Mouse (Mus musculus) midbrain, embryonic 12.5 days (tissue): ENCODE data around the gene Hnrnph2. TPM values are rescaled to one million over a fixed set of nuclear protein-coding genes. Genes with fewer than 3 reads are reported as not detected.

ENCODE experiments used
- ATAC-seq: fragments of 200-750 bp; cut with Nextera tagmentation; 2 replicates; pipeline ENCODE4 v1.8.0; 2017; ENCODE audit warnings: low read depth, moderate TSS enrichment, moderate library complexity; ENCODE audit not compliant: low FRiP score
- H3K27ac ChIP-seq: fragments of 300-500 bp; sonication (generic); replicated peaks from 2 replicates; pipeline ENCODE4 v1.5.1; 2016; ENCODE audit warnings: mild to moderate bottlenecking
- H3K27me3 ChIP-seq: fragments of 300-500 bp; sonication (generic); 2 replicates; pipeline ENCODE4 v1.6.1; 2016; ENCODE audit warnings: mild to moderate bottlenecking
- H3K36me3 ChIP-seq: fragments of 300-500 bp; sonication (generic); 2 replicates; pipeline ENCODE4 v1.6.1; 2016
- H3K4me1 ChIP-seq: fragments of 300-500 bp; sonication (generic); 2 replicates; pipeline ENCODE4 v1.6.1; 2016
- H3K4me2 ChIP-seq: fragments of 300-500 bp; sonication (generic); replicated peaks from 2 replicates; pipeline ENCODE4 v1.6.1; 2016; ENCODE audit warnings: mild to moderate bottlenecking, moderate library complexity
- H3K4me3 ChIP-seq: fragments of 300-500 bp; sonication (generic); 2 replicates; pipeline ENCODE4 v1.5.1; 2016; ENCODE audit warnings: mild to moderate bottlenecking
- H3K9ac ChIP-seq: fragments of 300-500 bp; sonication (generic); replicated peaks from 2 replicates; pipeline ENCODE4 v1.6.1; 2016; ENCODE audit warnings: mild to moderate bottlenecking, moderate library complexity
- H3K9me3 ChIP-seq: fragments of 300-500 bp; sonication (generic); 2 replicates; pipeline ENCODE4 v1.6.1; 2016; ENCODE audit warnings: mild to moderate bottlenecking
- WGBS: fragments of 180-500 bp; shearing (Covaris S2); methylation state at CpG from one replicate; pipeline ENCODE4 v1.1.7; 2016; 5-methylcytosine and 5-hydroxymethylcytosine counted together
- polyA plus RNA-seq: library from polyadenylated mRNA; unstranded; fragments of >200 nt; fragmentation: Nextera tagmentation; extraction: Ambion mirVana; gene quantifications from 2 replicates; pipeline ENCODE4 v1.2.1, GENCODE M21; 2016

Hnrnph2 gene
- polyA plus RNA-seq: 186 and 202 TPM in 2 replicates

GRCm38 (mm10) chrX:134600659-134601379 lies at the start of gene Hnrnph2, which contains the start of gene Gla:
Gene Hnrnph2 (plus strand): TSS chrX:134601179.
Gene Gla (minus strand): TSS chrX:134601125.
- 0 out of 2 replicates have a peak, but pooled peaks cover 4% of the 10 kb centered on the region for H3K36me3 ChIP-seq
- H3K9me3 ChIP-seq: no peaks in the 10 kb centered on the region
- H3K27ac ChIP-seq: peak within 1 kb of the TSS; percentile 91
- peak within 1 kb of the TSS; percentile 55 for H3K4me2 ChIP-seq
- WGBS: 23% methylated on average over 32 of the region's 33 CpGs
- H3K27me3 ChIP-seq: no peaks in the 10 kb centered on the region
- peaks cover 10% of the 10 kb centered on the region for H3K4me1 ChIP-seq
- peak within 1 kb of the TSS; percentile 54 for H3K4me3 ChIP-seq
- ATAC-seq: peak; percentile 97
- peak within 1 kb of the TSS; percentile 53 for H3K9ac ChIP-seq

- no peak for ATAC-seq
- Histone ChIP-seq H3K36me3 (no peaks in the 10 kb centered on the region), H3K27ac (no peak overlapping the region), H3K4me1 (no peaks in the 10 kb centered on the region), H3K27me3 (no peaks in the 10 kb centered on the region), H3K9me3 (no peaks in the 10 kb centered on the region), H3K9ac (no peak overlapping the region), H3K4me2 (no peak overlapping the region), H3K4me3 (no peak overlapping the region)
- 84% methylated on average over 4 of the region's 4 CpGs for WGBS
These were observed 47.7 kb upstream of the Hnrnph2 start for GRCm38 (mm10) chrX:134553326-134553725.

- Histone ChIP-seq H3K27ac (no peak overlapping the region), H3K27me3 (no peaks in the 10 kb centered on the region), H3K4me1 (no peaks in the 10 kb centered on the region), H3K9me3 (no peaks in the 10 kb centered on the region), H3K4me2 (no peak overlapping the region), H3K36me3 (no peaks in the 10 kb centered on the region), H3K9ac (no peak overlapping the region), H3K4me3 (no peak overlapping the region)
- 83% methylated on average over 6 of the region's 6 CpGs for WGBS
- no peak for ATAC-seq
These were observed 46.6 kb upstream of the Hnrnph2 start for GRCm38 (mm10) chrX:134554425-134554824.

- Histone ChIP-seq H3K4me2 (no peak overlapping the region), H3K36me3 (no peaks in the 10 kb centered on the region), H3K27ac (no peak overlapping the region), H3K9me3 (no peaks in the 10 kb centered on the region), H3K9ac (no peak overlapping the region), H3K4me1 (no peaks in the 10 kb centered on the region), H3K27me3 (no peaks in the 10 kb centered on the region), H3K4me3 (no peak overlapping the region)
- ATAC-seq: no peak
- 87% methylated on average over 4 of the region's 4 CpGs for WGBS
These were observed 36.7 kb upstream of the Hnrnph2 start for GRCm38 (mm10) chrX:134564326-134564725.

- no peak overlapping the region for H3K4me3 ChIP-seq
- no peaks in the 10 kb centered on the region for H3K27me3 ChIP-seq
- whole genome bisulfite sequencing: 85% methylated on average over 8 of the region's 8 CpGs
- no peaks in the 10 kb centered on the region for H3K9me3 ChIP-seq
- ATAC-seq: no peak
- no peak overlapping the region for H3K4me2 ChIP-seq
- H3K36me3 ChIP-seq: no peaks in the 10 kb centered on the region
- H3K9ac ChIP-seq: no peak overlapping the region
- no peak overlapping the region for H3K27ac ChIP-seq
- no peaks in the 10 kb centered on the region for H3K4me1 ChIP-seq
These were observed 34.3 kb upstream of the Hnrnph2 start for GRCm38 (mm10) chrX:134566536-134567222.

GRCm38 (mm10) chrX:134577896-134578295 lies 23.1 kb upstream of the Hnrnph2 start:
- Histone ChIP-seq H3K4me2 (no peak overlapping the region), H3K9ac (no peak overlapping the region), H3K4me3 (no peak overlapping the region), H3K9me3 (no peaks in the 10 kb centered on the region), H3K27ac (no peak overlapping the region), H3K36me3 (no peaks in the 10 kb centered on the region), H3K27me3 (no peaks in the 10 kb centered on the region), H3K4me1 (no peaks in the 10 kb centered on the region)
- 89% methylated on average over 4 of the region's 4 CpGs for WGBS
- ATAC-seq: no peak

GRCm38 (mm10) chrX:134580528-134581305 lies 20.3 kb upstream of the Hnrnph2 start:
- WGBS: 85% methylated on average over 14 of the region's 14 CpGs
- Histone ChIP-seq H3K27me3 (no peaks in the 10 kb centered on the region), H3K4me2 (no peak overlapping the region), H3K4me1 (no peaks in the 10 kb centered on the region), H3K36me3 (no peaks in the 10 kb centered on the region), H3K4me3 (no peak overlapping the region), H3K9ac (no peak overlapping the region), H3K9me3 (no peaks in the 10 kb centered on the region), H3K27ac (no peak overlapping the region)
- no peak for ATAC-seq

- Histone ChIP-seq H3K4me3 (no peak overlapping the region), H3K4me2 (no peak overlapping the region), H3K36me3 (no peaks in the 10 kb centered on the region), H3K9ac (no peak overlapping the region), H3K27me3 (no peaks in the 10 kb centered on the region), H3K27ac (no peak overlapping the region), H3K4me1 (no peaks in the 10 kb centered on the region), H3K9me3 (no peaks in the 10 kb centered on the region)
- ATAC-seq: no peak
- WGBS: 89% methylated on average over 11 of the region's 11 CpGs
These were observed 18.7 kb upstream of the Hnrnph2 start for GRCm38 (mm10) chrX:134582270-134582669.

GRCm38 (mm10) chrX:134582888-134583669 lies 17.9 kb upstream of the Hnrnph2 start, which contains the start of gene Btk:
Gene Btk (minus strand): TSS chrX:134583570.
- H3K4me2 ChIP-seq: no peak within 1 kb of the TSS
- no peak within 1 kb of the TSS for H3K4me3 ChIP-seq
- no peaks in the 10 kb centered on the region for H3K36me3 ChIP-seq
- no peaks in the 10 kb centered on the region for H3K4me1 ChIP-seq
- no peaks in the 10 kb centered on the region for H3K27me3 ChIP-seq
- no peak within 1 kb of the TSS for H3K9ac ChIP-seq
- WGBS: 77% methylated on average over 11 of the region's 11 CpGs
- ATAC-seq: no peak
- no peak within 1 kb of the TSS for H3K27ac ChIP-seq
- H3K9me3 ChIP-seq: no peaks in the 10 kb centered on the region

GRCm38 (mm10) chrX:134585103-134586002 lies 15.6 kb upstream of the Hnrnph2 start, which contains the start of gene Rpl36a:
Gene Rpl36a (plus strand): TSS chrX:134585654.
- 25% methylated on average over 45 of the region's 45 CpGs for WGBS
- ATAC-seq: peak; percentile 97
- no peaks in the 10 kb centered on the region for H3K4me1 ChIP-seq
- H3K4me3 ChIP-seq: peak within 1 kb of the TSS; percentile 55
- H3K9me3 ChIP-seq: no peaks in the 10 kb centered on the region
- H3K27me3 ChIP-seq: no peaks in the 10 kb centered on the region
- peak within 1 kb of the TSS; percentile 69 for H3K9ac ChIP-seq
- peak within 1 kb of the TSS; percentile 88 for H3K27ac ChIP-seq
- H3K36me3 ChIP-seq: peaks cover 14% of the 10 kb centered on the region
- H3K4me2 ChIP-seq: peak within 1 kb of the TSS; percentile 63
